Mouse (Mus musculus): Measurements from ENCODE around the gene Cyp4f13.

DNA sequence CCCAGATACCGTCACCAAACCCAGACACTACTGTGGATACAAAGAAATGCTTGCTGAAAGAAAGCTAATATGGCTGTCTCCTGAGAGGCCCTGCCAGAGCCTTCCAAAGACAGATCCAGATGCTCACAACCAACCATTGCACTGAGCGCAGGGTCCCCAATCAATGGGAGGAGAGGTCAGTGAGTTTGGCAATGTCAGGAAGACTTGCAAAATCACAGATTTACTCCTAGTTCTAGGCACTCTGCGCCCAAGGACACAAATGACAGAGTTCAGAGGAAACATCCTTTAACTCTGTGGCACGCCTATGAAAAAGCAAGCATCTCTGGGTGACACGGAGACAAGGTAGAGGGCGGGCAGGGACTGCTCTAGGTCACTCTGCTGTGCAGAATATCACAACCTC, 57.6 kb downstream of the Cyp4f13 start:
- TF ChIP-seq EP300 (IDR thresholded peaks at IDR 0.05) (no peak), CTCF (IDR thresholded peaks at IDR 0.05) (no peak)

Data from lung, postnatal 0 days (tissue).